Comparison of ENCODE assay signal across 8 mouse cellular contexts in the genomic region with DNA sequence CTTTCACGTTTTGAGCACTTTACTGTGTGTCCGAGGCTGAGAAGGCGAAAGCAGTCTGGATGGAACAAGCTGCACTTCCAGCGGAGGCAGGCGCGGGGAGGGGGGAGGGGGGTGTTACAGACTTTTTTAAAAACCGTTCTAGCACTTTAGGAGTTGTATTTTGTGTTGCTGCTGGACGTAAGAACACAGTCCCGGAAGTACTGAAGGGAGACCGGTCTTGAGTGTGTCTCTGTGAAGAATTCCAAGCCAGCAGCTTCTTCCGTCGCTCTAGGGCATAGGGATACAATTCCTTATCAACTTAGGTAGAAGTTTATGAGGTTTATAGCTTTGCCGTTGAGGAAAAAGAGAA.
A peak's percentile ranks its signal among the peaks of the same experiment; 100 is the strongest.
DNase-seq lines count a peak whose midpoint lies in the region; TF ChIP-seq lines count a peak whose summit lies in the region.

No protein-coding gene starts in this region.

- no peaks in the 10 kb centered on the region for H3K79me2 ChIP-seq in macrophage (ENCODE audit: inconsistent target)

- H3K27ac ChIP-seq in layer of hippocampus, adult 2 months, result peak overlapping the region; percentile 77
- H3K27ac ChIP-seq in hindbrain, embryonic 10.5 days, result peak overlapping the region; percentile 89
- H3K27ac ChIP-seq in macrophage, result no peak overlapping the region

- no peaks in the 10 kb centered on the region for H3K9me3 ChIP-seq in hindbrain, embryonic 10.5 days

- H3K27me3 ChIP-seq in hindbrain, embryonic 10.5 days (ENCODE audit: insufficient read depth, poor library complexity, severe bottlenecking), result peaks cover 65% of the 10 kb centered on the region

- DNase-seq in layer of hippocampus, adult 2 months (ENCODE audit: low spot score in 2 of 2), result no peak
- no peak for DNase-seq in layer of hippocampus, postnatal 25 days (ENCODE audit: extremely low spot score in 1 of 2, low spot score in 1 of 2)
- DNase-seq in brain, adult 2 months (ENCODE audit: low read depth, low spot score), result peak; percentile 11
- DNase-seq in hindbrain, embryonic 10.5 days (ENCODE audit: low spot score), result peak; percentile 25
- peak; percentile 19 for DNase-seq in yolk sac, embryonic 10.5 days (ENCODE audit: low spot score)
- DNase-seq in layer of hippocampus, adult 9-10 months (ENCODE audit: low spot score), result no peak
- DNase-seq in adrenal gland, adult 8-10 months, result no peak

- 13% methylated on average over 13 of the region's 13 CpGs for WGBS in hindbrain, embryonic 10.5 days
- 26% methylated on average over 13 of the region's 13 CpGs for WGBS in macrophage (ENCODE audit: missing documents)

- H3K36me3 ChIP-seq in hindbrain, embryonic 10.5 days, result no peaks in the 10 kb centered on the region
- no peaks in the 10 kb centered on the region for H3K36me3 ChIP-seq in macrophage (ENCODE audit: inconsistent target)

- peaks cover 22% of the 10 kb centered on the region for H3K4me1 ChIP-seq in hindbrain, embryonic 10.5 days (replicated peaks)

- no peak for TF ChIP-seq CTCF in layer of hippocampus, adult 2 months (conservative IDR thresholded peaks at IDR 0.05)

- peak overlapping the region; percentile 80 for H3K4me3 ChIP-seq in layer of hippocampus, adult 2 months
- peak overlapping the region; percentile 66 for H3K4me3 ChIP-seq in hindbrain, embryonic 10.5 days
- H3K4me3 ChIP-seq in macrophage (ENCODE audit: inconsistent target), result peak overlapping the region; percentile 48

Comparison
In these comparisons a context has a peak if more than half of its experiments do, and no peak if none do; other contexts are left out.
1. DNase-seq: peak in brain, adult 2 months (single experiment), hindbrain, embryonic 10.5 days (single experiment) and yolk sac, embryonic 10.5 days (single experiment); none in layer of hippocampus, adult 2 months (0 of 2), layer of hippocampus, postnatal 25 days (0 of 2), layer of hippocampus, adult 9-10 months (single experiment) and adrenal gland, adult 8-10 months (single experiment).
2. Peak in every context shown above with its lines, with median percentiles within 50 percentile points of each other: H3K4me3 ChIP-seq.